Mouse (Mus musculus) stomach, embryonic 16.5 days (tissue): ENCODE measurements around the gene Arhgap18. TPM values are rescaled to one million over a fixed set of nuclear protein-coding genes. Genes with fewer than 3 reads are reported as not detected.
"Not testable (repeated sequence)": the region's sequence is repeated elsewhere in the genome, so short reads cannot be mapped to it uniquely, and the experiment has no call there.

ENCODE experiments used
- ATAC-seq: fragments of 200-750 bp; cut with Nextera tagmentation; 2 replicates; pipeline ENCODE4 v1.8.0; 2017; ENCODE audit warnings: moderate number of reproducible peaks, moderate TSS enrichment; ENCODE audit not compliant: insufficient read depth, low FRiP score
- H3K27ac ChIP-seq: fragments of 300-500 bp; sonication (generic); 2 replicates; pipeline ENCODE4 v1.5.1; 2014; ENCODE audit warnings: low read length
- H3K27me3 ChIP-seq: fragments of 300-500 bp; sonication (generic); 2 replicates; pipeline ENCODE4 v1.6.1; 2014; ENCODE audit warnings: low read length, control low read depth, mixed read lengths; ENCODE audit not compliant: control insufficient read depth, insufficient read depth
- H3K36me3 ChIP-seq: fragments of 300-500 bp; sonication (generic); 2 replicates; pipeline ENCODE4 v1.6.1; 2014; ENCODE audit warnings: low read length; ENCODE audit not compliant: control insufficient read depth, insufficient read depth
- H3K4me1 ChIP-seq: fragments of 300-500 bp; sonication (generic); 2 replicates; pipeline ENCODE4 v1.6.1; 2014; ENCODE audit warnings: low read length, control low read depth, mixed read lengths; ENCODE audit not compliant: control insufficient read depth, insufficient read depth
- H3K4me2 ChIP-seq: fragments of 300-500 bp; sonication (generic); 2 replicates; pipeline ENCODE4 v1.6.1; 2014; ENCODE audit warnings: low read depth, low read length, mixed read lengths
- H3K4me3 ChIP-seq: fragments of 300-500 bp; sonication (generic); replicated peaks from 2 replicates; pipeline ENCODE4 v1.5.1; 2014; ENCODE audit warnings: mild to moderate bottlenecking, low read length
- H3K9ac ChIP-seq: fragments of 300-500 bp; sonication (generic); 2 replicates; pipeline ENCODE4 v1.6.1; 2014; ENCODE audit warnings: low read length
- H3K9me3 ChIP-seq: fragments of 300-500 bp; sonication (generic); replicated peaks from 2 replicates; pipeline ENCODE4 v1.6.1; 2016; ENCODE audit warnings: low read length, control low read depth; ENCODE audit not compliant: control insufficient read depth
- WGBS: fragments of 180-500 bp; shearing (Covaris S2); extraction: QIAGEN DNeasy Blood & Tissue Kit; methylation state at CpG from one replicate; pipeline ENCODE4 v1.1.7; 2014; 5-methylcytosine and 5-hydroxymethylcytosine counted together
- polyA plus RNA-seq: library from polyadenylated mRNA; unstranded; fragments of >200 nt; fragmentation: Nextera tagmentation; extraction: Ambion mirVana; gene quantifications from 2 replicates; pipeline ENCODE4 v1.2.1, GENCODE M21; 2015

The Arhgap18 gene
- polyA plus RNA-seq, 1 experiment from 2014 or later, result 40.7 TPM

DNA sequence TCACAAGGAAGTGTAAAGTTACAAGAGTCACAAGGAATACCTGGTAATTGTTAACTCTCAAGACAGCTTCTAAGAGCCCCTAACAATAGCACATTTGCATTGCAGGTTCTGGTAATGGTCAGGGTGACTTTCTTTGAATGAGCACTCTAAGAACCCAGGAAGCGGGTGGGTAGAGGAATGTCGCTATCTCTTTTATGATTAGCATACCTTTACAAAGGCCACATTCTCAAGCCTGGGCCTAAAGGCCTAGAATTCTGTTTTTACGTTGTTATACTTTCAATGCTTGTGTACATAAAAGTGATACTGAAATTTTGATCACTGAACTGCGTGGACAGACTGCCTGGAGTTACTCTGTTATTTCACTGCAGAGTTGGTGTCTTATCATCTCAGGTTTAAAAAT lies 185.2 kb downstream of the Arhgap18 start:
- not testable (repeated sequence) for ATAC-seq, H3K4me1 ChIP-seq, H3K27ac ChIP-seq, H3K4me2 ChIP-seq, H3K36me3 ChIP-seq, H3K9ac ChIP-seq, H3K4me3 ChIP-seq, H3K9me3 ChIP-seq, H3K27me3 ChIP-seq
- 68% methylated on average over 4 of the region's 4 CpGs for WGBS

DNA sequence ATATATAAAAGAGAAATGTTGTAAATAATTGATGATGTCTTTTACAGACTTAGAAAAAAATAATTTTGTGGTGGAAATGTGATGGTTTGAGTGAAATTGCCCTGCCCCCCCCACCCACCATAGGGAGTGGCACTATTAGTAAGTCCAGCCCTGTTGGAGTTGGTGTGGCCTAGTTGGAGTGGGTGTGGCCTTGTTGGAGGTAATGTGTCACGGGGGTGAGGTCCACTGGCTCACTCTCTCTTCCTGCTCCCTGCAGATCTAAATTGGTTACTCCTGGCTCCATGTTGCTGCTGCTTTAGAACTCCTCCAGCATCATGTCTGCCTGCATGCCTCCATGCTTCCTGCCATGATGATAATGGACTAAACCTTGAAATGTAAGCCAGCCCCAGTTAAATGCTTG lies 186.3 kb downstream of the Arhgap18 start:
- no peak for ATAC-seq
- H3K36me3 ChIP-seq, result no peaks in the 10 kb centered on the region
- H3K27me3 ChIP-seq, result no peaks in the 10 kb centered on the region
- WGBS, result 43% methylated on average over 1 of the region's 1 CpGs
- no peak overlapping the region for H3K4me3 ChIP-seq
- H3K9me3 ChIP-seq, result no peaks in the 10 kb centered on the region
- H3K27ac ChIP-seq, result no peak overlapping the region
- H3K4me1 ChIP-seq, result no peaks in the 10 kb centered on the region
- H3K4me2 ChIP-seq, result no peak overlapping the region
- no peak overlapping the region for H3K9ac ChIP-seq

DNA sequence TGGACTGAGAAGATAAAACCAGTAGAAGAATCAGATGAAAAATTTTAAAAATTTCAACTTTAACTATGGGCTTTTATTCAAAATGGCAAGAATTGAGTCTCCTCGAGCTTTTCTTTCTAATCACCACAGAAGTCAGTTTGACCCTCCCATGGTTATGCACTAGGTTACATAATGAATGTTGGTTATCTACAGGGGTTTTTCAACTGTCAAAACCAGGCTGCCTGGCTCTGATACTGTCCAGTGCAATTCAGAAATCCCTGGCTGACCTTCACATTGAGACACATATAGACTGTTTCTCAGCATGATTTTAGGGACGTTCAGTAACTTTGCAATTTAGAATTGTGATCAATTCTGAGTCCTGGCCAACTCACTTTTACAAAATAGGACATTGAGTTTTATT lies 195.1 kb downstream of the Arhgap18 start:
- Histone ChIP-seq H3K9ac (no peak overlapping the region), H3K36me3 (no peaks in the 10 kb centered on the region), H3K27me3 (no peaks in the 10 kb centered on the region), H3K4me2 (no peak overlapping the region), H3K4me3 (no peak overlapping the region), H3K4me1 (no peaks in the 10 kb centered on the region), H3K27ac (no peak overlapping the region), H3K9me3 (no peaks in the 10 kb centered on the region)
- no peak for ATAC-seq
- 66% methylated on average over 2 of the region's 2 CpGs for WGBS

DNA sequence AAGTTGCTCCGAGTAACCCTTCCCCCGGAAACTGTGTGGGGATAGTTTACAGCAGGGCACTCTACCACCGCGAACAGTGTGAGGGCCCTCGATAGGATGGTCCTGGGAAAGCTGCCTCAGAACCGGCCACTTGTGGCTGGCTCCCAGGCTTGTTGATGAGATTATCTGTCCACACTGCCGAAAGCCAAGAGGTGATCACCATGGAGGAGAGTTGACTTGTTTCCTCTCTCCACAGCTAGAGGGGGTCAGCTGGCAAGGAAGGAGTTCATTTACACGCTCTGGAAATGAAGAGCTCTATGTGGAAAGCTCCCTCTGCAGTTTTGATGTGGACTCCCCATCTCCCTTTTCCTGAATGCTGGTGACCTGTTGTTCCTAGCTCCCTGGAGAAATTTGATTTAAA lies 196.4 kb downstream of the Arhgap18 start:
- Histone ChIP-seq H3K9me3 (no peaks in the 10 kb centered on the region), H3K9ac (no peak overlapping the region), H3K4me3 (no peak overlapping the region), H3K36me3 (no peaks in the 10 kb centered on the region), H3K27ac (no peak overlapping the region), H3K4me2 (no peak overlapping the region), H3K4me1 (no peaks in the 10 kb centered on the region), H3K27me3 (no peaks in the 10 kb centered on the region)
- ATAC-seq, result no peak
- 72% methylated on average over 8 of the region's 8 CpGs for WGBS

DNA sequence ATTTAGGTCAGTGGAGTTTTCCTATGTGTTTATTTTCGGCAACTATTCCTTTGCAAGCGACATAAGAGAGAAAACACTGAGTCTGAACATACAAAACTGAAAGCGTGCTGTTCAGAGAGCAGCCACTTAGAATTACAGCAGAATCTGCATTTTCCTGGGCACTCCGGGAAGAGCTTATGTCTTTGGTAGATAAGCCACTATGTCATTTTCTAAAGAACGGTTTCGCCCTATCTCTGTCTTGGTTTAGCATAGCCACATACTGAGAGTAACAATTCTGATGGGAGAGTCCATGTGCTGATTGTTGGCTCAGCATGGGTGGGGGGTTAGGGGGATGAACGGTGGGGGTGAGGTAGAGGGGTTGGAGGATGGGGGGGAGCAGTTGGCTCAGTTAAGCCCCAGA lies 197.2 kb downstream of the Arhgap18 start:
- no peak for ATAC-seq
- H3K4me3 ChIP-seq, result no peak overlapping the region

DNA sequence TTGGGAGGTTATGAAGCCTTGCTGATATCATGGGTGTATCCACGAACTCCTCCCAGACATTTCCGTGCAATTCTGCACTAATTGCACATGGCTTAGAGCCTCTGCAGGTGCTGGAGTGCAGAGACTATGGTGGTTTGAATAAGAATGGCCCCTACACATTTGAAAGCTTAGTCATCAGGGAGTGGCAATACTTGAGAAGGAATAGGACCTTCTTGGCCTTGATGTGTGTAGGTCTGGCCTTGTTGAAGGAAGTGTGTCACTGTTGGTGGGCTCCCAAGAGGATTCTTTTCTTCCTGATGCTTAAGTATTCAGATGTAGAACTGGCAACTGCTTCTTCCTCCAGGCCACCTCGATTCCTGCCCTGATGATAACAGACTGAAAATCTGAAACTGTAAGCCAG lies 205.3 kb downstream of the Arhgap18 start:
- ATAC-seq, result no peak
- no peaks in the 10 kb centered on the region for H3K9me3 ChIP-seq
- H3K9ac ChIP-seq, result no peak overlapping the region
- H3K4me2 ChIP-seq, result no peak overlapping the region
- no peaks in the 10 kb centered on the region for H3K27me3 ChIP-seq
- no peaks in the 10 kb centered on the region for H3K36me3 ChIP-seq
- no peaks in the 10 kb centered on the region for H3K4me1 ChIP-seq
- H3K27ac ChIP-seq, result no peak overlapping the region
- 73% methylated on average over 3 of the region's 3 CpGs for whole genome bisulfite sequencing
- no peak overlapping the region for H3K4me3 ChIP-seq

More for the DNA sequence above, 197.2 kb downstream of the Arhgap18 start:
- no peaks in the 10 kb centered on the region for H3K9me3 ChIP-seq
- no peak overlapping the region for H3K27ac ChIP-seq
- no peaks in the 10 kb centered on the region for H3K4me1 ChIP-seq
- WGBS, result 76% methylated on average over 7 of the region's 7 CpGs
- no peaks in the 10 kb centered on the region for H3K36me3 ChIP-seq
- no peak overlapping the region for H3K9ac ChIP-seq
- H3K27me3 ChIP-seq, result no peaks in the 10 kb centered on the region
- no peak overlapping the region for H3K4me2 ChIP-seq
